Mouse (Mus musculus) right cerebral cortex, postnatal 4 days (tissue): ENCODE measurements around the gene Pbxip1.

Experiments used
- DNase-seq: peaks from one replicate; pipeline ENCODE4 v3.0.0-alpha.2; 2022

Pbxip1 gene

DNA sequence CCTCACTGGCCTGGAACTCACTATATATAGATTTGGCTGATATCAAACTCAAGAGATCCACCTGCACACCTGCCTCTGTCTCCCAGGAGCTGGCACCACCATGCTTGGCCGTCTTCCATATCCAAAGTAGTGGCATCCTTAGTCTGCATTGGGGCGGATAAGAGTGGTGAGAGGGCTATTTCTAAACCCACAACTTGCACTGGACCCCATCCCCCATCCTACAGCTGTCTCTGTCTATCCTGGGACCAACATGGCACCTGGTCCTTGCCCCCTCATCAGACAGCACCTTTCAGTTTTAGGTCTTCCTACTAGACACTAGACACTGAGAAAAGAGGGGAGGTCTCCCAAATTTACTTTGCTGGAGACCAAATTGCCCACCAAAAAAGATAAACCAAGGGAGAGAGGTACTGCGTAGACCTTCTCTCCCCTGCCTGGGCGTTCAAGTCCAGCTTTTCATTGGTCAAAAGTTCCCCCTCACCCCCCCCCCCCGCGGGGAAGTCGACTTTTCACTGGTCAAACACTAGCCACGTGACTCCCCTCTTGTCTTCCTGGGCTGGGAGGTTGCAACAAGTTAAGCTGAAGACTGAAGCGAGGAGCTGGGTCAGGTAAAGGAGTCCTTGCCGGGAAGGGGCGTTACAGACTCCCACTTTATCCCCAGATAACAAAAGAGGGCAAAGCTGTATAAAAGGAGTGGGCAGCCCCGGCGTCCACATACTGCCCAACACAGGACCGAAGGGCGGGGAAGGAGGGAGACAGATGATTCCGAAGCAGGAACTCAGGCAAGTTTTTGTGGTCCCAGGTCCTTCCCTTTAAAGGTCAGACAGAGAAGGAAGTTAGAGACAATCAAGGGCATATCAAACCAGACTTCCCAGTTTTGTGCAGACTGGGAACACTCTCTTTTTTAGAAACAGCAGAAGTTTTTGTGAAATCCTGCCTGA lies at the start of gene Pbxip1:
Gene Pbxip1 (plus strand): TSS at position 531 of the 938 bp plus-strand sequence.
- no peak for DNase-seq

DNA sequence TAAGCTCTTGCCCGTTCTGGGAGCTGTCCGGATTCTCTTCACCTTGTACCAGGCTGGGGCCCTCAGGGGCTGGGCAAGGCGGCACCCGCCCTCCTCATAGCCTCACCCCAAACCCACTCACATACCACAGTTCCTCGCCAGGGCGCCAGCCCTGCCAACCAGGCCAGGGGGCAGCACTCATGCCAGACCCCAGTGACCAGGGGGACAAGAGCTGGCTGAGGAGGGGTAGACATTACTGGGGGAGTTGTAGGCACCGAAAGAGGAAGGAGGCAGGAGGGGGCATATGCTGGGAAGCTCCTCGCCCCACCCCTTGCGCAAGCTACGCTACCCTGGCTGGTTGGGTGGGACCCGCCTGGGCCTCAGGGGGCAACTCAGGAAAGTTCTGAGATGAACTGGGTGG lies 48.9 kb upstream of the Pbxip1 start:
- DNase-seq: no peak

DNA sequence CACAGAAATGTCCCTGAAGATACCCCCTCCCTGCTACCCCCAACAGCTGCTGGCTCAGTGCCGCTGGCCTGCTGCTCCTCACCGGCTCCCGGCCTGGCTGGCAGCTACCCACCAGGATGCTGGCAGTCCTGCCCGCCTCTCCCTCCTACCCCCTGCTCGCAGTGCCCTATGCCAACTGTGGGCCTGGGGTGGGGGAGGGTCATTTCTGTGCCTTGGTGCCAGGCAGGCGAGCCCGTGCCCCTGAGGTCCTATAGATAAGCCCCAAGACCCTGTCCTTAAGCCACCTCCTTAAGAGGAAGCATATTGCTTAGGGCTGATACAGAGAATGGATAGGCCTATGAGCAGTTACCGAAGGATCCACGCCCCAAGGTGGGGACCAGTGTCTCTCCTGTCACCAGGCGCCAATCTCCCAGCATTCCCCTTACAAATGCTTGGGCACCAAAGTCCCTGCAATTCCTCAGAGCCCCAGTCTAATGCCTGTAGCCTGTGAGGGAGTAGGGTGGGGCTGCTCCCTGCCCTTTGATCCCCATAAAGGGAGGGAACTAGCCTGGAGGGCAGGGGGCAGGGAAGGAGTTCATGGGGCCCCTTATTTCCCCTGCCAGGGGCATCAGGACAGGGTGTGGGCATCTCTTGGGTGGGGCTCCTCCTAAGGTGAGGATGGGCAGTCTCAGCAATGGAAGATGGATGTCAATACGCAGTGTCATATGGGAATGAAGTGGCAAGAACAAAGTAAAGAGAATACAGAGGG lies 48.2 kb upstream of the Pbxip1 start:
- peak; percentile 70 for DNase-seq

DNA sequence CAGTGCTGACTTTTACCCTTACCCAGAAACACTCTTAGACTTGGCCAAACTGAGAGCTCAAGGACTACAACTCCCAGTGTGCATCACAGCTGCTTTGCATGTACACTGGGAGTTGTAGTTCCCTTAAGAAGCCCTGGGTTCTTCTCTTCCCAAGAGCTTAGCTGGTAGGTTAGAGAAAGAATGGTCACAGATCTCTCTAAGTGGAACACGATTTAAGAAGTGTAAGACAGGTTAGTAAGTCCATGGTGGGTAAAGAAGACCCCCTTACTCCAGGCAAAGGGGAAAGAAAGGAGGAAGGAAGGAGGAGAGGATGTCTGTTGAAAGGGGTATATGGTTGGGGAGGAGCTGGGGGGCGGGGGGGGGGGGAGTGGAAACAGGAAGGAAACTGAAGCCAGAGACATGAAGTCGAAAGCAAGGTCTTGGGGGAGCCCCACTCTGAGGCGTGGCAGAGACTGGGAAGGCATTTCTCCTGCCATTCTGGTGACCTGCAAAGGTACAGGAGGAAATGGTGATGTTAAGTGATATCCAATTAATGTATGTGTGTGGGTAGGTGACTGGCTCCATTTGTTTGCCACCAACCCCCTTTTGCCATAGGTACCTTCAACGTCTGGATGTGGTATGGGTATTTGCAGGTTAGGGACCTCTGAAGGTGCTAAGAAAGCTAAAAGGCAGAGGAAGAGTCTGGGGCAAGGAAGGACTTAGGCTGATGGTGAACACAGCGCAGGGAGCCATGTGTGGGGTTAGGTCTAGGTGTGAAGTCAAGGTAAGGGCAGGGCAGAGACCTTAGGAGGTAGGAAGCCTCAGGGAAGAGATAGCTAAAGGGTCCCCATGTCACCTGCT lies 47.4 kb upstream of the Pbxip1 start:
- no peak for DNase-seq

DNA sequence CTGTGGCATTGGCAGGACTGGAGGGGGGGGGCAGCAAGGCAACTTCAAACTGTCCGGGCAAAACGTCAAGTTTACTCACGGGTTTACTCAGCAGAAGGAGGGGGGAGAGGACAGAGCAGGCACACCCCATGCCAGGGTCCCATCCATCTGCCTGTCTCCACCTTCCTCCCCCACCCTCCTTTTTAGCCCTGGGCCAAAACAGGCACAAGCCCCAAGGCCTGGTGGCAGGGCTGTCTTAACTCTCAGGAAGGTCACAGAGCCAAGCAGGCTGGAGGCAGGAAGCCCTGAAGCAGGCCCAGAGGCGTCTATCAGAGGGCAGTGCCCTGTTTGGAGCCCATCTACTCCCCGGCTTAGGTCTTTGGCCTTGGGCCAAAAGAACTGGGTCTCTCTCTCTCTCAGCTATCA lies 46.4 kb upstream of the Pbxip1 start:
- no peak for DNase-seq

DNA sequence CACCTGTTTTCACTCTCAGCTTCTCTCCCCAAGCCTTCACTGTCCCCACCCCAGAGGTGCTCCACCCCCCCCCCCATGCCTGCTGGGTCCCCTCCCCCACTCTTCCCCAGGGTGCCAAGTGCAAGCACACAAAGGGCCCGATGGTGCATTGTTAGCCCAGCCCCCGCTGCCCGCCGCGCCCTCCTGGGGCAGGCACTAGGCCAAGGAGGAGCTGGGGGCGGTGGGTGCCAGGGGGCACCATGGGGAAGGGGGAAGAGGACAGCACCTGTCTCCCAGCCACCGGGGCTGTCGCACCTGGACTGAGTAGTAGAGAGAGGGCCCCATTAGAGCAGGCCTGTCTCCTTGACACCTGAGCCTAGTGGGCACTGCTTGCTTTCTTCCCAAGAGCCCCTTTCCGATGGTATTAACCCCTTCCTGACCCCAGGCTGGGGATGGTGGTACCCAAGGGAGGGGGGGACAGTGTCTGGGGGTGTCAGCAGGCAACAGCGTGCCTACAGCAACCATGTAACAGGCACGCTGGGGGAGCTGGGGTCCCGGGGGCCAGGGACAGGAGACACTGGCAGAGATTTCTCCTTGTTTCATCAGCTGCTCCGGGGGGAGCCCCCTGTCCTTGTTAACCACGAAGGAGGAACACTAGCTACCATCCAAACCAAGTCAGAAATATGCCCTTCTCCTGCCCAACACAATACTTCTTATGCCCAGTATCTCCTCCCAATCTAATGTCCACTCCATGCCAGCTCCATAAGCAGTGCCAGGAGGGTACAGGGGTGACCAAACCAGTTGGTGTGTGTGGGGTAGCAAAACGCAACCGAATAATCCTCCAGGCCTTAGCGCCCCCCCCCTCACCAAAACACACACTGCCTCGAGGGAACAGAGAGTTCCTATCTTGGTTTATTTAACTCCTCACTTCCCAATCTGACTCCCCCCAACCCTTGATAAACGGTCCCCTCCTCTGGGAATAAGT lies 45.5 kb upstream of the Pbxip1 start:
- DNase-seq: no peak

DNA sequence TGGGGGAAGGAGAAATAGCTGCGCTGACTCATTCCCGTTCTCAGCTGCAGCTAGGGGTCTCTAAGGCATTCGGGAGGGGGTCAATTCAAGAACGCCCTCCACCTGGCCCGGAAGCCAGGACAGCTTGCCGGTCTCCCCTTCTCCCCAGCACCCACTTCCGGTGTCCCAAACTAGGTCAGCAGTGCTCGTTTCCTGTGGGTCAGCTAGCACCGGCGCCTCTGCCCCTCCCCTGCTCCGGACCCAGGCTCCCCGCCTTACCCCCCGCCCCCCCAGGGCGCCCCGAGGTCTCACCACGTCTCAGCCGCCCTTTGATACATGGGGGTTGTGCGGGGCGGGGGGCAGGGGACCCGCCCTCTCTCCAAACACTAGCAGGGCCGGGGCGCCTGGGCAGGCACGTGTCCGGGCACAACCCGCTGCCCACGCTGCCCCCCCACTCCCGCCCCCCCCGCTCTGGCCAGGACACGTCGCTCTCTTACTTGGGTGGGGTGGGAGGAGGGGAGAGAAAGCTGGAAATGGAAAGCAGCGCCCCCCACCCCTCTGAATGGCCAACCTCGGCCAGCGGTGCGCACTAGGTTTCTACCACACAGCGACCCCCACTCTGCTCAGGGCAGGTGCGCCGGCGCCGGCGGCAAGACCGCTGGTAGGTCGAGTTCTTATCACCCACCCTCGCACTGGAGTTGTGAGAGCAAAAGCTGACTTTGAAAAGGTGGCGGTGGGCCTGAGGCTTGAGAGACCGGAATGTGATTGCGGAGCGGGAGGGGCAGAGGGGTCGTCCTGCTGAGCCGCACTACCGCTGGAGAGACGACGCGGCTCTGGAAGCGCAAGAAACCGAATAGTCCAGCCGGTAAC lies 44.6 kb upstream of the Pbxip1 start:
- DNase-seq: no peak

DNA sequence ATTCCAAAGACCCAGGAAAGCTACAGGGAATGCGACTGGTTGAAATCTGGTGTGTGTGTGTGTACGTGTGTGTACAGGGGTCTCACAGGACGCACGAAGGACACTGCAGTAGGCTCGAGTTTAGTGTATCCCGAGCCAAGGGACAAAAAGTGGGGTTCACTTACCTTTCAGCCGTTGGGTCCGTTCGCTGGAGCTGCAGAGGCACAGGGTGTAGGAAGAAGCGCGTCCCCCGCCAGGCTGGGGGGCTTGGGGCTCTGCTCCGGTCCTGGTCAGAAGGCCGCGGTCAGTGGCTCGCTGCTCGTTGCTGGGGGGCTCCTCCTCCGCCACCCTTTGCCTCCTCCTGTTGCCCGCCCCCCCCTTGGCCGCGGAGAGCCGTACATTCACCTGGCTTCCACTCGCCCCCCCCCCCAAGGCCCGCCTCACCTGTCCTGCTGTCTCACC lies 43.6 kb upstream of the Pbxip1 start:
- DNase-seq: no peak

DNA sequence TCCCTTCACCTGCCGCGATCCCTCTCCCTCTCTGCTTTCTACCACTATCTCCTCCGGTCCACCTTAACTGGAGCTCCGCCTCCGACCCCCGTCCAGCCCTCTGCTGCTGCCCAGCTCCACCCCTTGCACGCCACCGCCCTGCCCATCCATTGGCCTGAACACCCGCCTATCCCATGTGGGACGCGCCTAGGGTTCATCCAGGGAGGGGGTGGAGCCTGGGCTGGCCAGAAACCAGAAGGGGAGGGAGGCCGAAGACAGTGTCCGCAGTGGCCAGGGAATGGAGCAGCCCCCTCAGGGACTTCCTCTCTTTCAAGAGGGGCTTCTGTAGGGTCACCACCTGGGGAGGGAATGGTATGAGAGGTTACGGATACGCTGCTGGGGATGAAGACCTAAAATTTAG lies 42.9 kb upstream of the Pbxip1 start:
- DNase-seq: peak; percentile 84

DNA sequence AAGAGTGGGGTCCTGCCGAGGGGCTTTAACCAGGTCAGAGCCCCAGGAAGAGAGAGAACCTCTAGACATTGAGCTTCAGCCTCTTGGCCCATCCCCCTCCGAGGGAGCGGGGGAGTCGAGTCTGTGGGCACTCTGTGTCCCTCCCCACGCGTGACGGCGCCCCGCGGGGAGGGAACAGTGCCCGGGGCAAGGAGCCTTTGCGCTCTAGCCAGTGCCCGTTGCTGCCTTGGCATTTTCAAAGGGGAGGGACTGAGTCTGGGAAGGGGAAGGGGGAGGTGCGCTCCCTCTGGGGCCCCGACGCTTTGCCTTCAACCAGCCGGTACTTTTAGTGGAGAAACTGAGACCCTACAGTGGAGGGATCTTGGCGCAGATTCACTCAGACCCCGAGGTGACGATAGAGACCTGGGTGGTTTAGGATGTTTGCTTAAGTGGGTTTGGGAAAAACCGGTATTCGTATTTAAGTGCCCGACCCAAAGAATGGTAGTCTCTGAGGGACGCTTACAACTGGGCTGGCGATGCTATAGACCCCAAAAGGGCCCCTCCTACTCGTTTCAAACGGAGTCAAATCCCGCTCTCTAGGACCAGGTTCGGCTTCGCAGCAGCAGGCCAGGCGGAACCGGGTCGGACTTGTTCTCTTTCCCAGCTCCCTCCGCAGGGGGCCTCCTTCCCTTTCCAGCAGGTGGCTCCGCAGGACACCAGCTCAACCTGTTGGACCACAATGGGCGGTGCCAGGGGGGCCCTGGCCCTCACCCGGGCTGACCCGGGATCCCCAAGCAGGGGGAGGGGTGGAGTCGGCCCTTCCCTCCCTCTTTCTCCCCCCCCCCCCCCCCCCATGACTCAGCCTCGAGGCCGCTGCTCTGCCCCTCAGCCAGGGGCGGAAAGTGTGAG lies 42.3 kb upstream of the Pbxip1 start, which contains the start of gene Zbtb7b:
Gene Zbtb7b (minus strand): TSS at position 771 of the 888 bp plus-strand sequence.
- DNase-seq: peak; percentile 53

DNA sequence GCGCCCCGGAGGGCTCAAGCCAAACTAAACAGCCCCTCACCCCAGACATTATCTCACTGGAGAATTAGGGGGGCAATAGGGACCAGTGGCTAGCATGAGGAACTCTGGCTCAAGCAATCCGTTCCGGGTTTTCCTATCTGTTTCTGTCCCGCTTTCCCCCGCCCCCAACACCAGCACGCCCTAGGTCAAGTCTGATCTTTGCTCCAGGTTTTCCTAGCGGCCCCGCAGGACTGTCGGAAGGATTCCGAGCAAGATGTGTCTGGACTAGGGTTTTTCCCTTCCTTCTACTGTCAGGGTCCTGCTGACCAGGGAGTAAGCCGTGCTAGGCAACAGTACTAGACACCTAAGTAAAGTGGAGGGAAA lies 41.6 kb upstream of the Pbxip1 start:
- DNase-seq: peak; percentile 57

DNA sequence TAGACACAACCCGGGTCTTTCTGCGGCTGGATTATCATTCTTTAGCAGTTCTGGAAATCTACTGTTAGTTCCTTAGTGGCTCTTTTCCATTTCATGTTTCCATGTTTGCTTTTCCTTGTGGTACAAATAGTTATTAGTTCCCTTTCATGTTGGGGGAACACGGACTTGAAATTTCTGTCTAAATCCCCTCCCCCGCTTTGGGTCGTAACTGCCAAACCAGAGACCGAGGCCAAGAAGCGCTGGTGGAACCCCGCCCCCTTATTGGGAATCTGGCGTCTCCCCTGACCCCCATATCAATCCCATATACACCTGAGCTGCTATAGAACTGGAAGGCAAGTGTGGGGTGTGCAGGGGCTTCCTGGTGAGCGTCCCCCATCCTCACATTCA lies 41.1 kb upstream of the Pbxip1 start:
- no peak for DNase-seq

DNA sequence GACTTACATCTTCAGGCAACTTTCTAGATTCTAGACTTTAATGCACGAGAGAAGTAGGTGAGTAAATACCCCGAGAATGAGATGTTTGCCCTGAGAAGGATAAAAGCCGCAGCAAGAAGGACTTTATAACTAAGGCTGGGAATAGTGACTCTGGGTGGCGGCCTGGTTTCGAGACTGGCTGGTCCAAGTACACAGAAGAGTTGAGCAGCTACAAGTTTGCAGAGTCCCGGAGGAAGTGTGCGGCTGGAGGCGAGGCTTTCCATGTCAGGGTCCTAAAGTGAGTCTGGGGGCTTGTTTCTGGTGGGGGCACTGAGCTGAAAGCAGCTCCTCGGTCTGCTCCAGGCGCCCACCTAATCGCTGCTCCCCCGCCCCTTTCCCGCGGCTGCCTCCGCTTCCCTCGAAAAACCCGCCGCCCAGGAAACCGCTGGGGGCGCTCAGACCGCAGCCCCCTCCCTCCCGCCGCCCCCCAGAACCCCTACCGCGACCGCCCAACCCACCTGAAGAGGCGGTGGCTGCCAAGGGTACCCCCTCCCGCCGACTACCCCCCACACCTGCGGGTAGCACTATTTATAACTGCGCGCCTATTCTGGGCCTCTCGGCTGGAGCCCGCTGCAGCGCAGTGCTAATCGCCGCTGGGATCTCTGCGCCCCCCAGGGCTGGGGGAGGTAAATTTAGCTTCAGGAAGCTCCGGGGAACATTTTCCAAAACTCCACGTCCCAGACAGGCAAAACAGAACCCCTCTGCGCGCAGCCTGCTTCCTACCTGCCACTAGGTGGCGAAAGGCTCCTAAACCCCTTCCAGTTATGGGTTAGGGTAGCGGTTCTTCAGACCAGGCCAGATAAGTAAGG lies 40.5 kb upstream of the Pbxip1 start:
- DNase-seq: peak; percentile 57

DNA sequence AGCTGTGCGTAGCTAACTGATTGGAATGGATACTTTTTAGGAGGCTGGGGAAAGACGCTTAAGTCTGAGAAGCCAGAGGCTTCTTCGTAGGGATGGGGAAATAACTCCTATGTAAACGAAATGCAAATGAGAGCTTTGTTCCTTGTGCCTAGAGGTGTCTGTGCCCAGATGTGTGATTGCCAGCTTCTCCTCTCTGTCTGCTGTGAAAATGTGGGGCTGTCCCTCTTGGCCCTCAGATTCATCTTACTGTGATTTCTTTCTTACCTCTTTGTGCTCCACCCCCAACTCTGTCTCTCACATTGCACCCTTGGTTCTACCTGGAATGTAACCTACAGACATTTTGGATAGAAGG lies 39.9 kb upstream of the Pbxip1 start:
- DNase-seq: no peak

DNA sequence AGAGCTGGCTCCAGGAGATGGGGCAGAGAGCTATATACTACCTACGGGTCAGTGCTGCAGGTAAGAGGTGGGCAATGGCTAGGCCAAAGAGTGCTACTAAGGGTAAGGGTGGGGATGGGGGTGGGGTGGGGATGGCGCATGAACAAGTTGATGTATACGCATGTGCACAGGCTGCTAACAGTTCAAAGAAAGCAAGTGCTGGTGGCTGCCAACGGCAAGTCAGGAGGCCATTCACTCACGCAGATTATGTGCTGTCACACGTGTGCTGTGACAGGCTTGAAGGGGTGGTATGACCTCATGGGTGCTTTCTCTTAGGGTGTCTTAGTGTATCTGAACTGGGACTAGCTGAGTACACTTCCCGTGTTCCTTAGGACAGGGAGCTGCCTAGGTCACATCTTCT lies 35.2 kb upstream of the Pbxip1 start:
- no peak for DNase-seq

DNA sequence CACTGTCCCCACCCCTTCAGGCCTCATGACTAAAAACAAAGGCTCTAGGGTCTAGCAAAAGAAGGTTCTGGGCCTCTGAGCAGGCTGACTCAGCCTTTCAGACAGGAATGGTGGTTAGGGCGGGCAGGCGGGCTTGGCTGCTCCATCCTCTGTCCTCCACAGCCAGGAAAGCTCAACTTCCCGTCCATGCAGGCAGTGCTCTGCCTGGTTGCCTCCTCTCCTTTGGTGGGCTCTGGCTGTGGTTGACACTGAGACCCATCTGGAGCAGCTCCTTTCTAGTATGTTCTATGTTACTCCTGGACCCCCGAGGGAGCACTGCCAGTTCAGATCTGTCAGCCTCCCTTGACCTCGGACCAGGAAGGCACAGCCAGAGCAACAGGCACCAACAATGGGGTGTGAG lies 33.8 kb upstream of the Pbxip1 start, which contains the start of gene Lenep:
Gene Lenep (minus strand): TSS at position 101 of the 400 bp plus-strand sequence.
- no peak for DNase-seq

DNA sequence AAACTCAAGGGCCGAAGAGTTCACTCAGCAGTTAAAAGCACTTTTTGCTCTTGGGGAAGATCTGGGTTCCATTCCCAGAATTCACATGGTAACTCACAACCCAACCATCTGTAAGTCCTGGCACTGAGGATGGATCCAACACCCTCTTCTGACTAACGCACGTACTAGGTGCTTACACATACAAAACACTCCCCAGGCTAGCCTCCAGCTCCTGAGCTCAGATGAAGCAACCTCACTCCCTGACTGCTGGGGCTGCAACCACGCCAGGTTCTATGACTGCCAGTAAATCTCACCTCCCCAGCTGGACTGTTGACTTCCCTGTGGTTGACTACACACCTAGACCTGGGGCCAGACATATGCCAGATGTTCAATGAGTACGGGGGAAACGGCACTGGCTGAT lies 29.6 kb upstream of the Pbxip1 start:
- DNase-seq: no peak

DNA sequence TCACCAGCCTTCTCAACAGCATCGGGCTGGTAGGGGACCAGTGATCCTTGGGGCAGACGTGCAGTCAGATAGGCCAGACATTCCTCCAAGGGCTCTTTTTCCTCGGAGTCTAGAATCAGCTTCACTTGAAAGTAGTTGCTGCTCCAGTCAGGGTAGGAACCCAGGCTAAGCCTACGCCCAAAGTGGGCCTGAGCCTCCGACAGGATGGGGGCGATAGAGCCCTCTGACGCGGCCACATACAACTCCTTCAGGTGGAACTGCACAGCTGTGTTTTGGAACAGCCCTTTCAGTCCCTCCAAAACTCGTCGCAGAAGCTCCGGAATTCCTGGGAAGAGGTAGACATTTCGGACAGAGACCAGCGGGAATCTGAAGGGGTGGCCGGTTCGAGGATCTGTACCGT lies 28.1 kb upstream of the Pbxip1 start:
- DNase-seq: no peak

DNA sequence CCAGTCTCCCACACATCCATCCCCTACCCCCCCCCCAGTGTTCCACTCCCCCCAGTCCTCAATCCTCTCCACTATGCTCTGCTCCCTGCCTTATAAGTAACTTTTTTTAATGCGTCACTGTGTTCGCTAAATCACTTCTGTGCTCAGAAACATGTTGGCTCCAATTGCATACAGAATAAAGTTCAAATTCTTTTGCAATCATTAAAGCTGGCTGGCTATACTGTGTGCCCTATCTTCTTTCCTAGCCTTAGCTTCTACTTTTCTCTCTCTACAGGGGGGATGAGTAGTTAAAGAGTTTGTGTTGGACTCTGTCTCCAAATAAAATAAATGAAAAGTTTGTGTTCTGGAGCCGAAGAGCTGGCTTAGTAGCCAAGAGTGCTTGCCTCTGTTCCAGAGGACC lies 26.8 kb upstream of the Pbxip1 start:
- no peak for DNase-seq
